Mouse (Mus musculus) layer of hippocampus, adult 2 months (tissue): ENCODE results near the gene Gm815. TPM values are rescaled to one million over a fixed set of nuclear protein-coding genes. Genes with fewer than 3 reads are reported as not detected.
A peak's percentile ranks its signal among the peaks of the same experiment; 100 is the strongest.

Experiments used
- DNase-seq, 2 experiments: peaks; one replicate each; pipeline ENCODE4 v3.0.0; 2022; ENCODE audit warnings: low spot score in 2 of 2
- H3K27ac ChIP-seq: fragments of 200-600 bp; 2 replicates; pipeline ENCODE4 v1.8.1; 2022
- H3K4me3 ChIP-seq: fragments of 200-600 bp; 2 replicates; pipeline ENCODE4 v1.8.1; 2022; ENCODE audit warnings: mild to moderate bottlenecking
- CTCF ChIP-seq: fragments of 200-600 bp; conservative IDR thresholded peaks from 2 replicates; pipeline ENCODE4 v1.8.1; 2022; ENCODE audit warnings: antibody characterized with exemption, mild to moderate bottlenecking, moderate library complexity
- total RNA-seq, 2 experiments: library from RNA; stranded (reverse); gene quantifications; 2 replicates each; pipeline ENCODE4 v1.2.3; 2021

Gm815 gene
- total RNA-seq, 2 experiments from 2014 or later, result not detected

GRCm38 (mm10) chr19:26863662-26864061, 22.0 kb upstream of the Gm815 start:
- H3K4me3 ChIP-seq, result no peak overlapping the region
- H3K27ac ChIP-seq, result no peak overlapping the region
- no peak for DNase-seq
- TF ChIP-seq CTCF, result no peak

- no peak overlapping the region for H3K27ac ChIP-seq
- DNase-seq, result no peak
- no peak overlapping the region for H3K4me3 ChIP-seq
- no peak for TF ChIP-seq CTCF
Observed at GRCm38 (mm10) chr19:26864975-26865690, 20.5 kb upstream of the Gm815 start.

- Histone ChIP-seq H3K4me3 (no peak overlapping the region), H3K27ac (no peak overlapping the region)
- DNase-seq, result no peak
- TF ChIP-seq CTCF, result no peak
Observed at GRCm38 (mm10) chr19:26865736-26866135, 19.9 kb upstream of the Gm815 start.

- DNase-seq, result no peak
- no peak overlapping the region for H3K27ac ChIP-seq
- TF ChIP-seq CTCF, result no peak
- no peak overlapping the region for H3K4me3 ChIP-seq
Observed at GRCm38 (mm10) chr19:26869591-26869990, 16.1 kb upstream of the Gm815 start.

DNA sequence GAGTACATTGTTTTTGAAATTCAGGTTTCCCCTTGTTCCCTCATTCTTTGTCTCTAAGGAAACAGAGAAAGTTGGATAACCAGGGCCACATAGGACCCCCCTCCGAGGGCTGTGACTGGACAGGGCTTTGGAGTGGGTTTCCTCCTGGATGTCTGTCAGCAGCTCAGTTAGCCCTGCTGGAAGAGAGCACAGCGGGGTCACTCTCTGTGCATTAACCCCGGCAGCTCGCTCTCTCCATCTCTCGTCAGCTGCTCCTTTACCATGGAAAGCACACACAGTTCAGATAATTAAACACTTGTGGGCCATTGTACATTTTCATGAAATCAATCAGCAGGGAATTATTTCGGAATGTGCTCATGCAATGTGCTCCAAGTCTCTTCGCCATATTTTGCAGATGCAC, 15.4 kb upstream of the Gm815 start:
- TF ChIP-seq CTCF, result no peak
- H3K4me3 ChIP-seq, result no peak overlapping the region
- DNase-seq, result no peak
- no peak overlapping the region for H3K27ac ChIP-seq

DNA sequence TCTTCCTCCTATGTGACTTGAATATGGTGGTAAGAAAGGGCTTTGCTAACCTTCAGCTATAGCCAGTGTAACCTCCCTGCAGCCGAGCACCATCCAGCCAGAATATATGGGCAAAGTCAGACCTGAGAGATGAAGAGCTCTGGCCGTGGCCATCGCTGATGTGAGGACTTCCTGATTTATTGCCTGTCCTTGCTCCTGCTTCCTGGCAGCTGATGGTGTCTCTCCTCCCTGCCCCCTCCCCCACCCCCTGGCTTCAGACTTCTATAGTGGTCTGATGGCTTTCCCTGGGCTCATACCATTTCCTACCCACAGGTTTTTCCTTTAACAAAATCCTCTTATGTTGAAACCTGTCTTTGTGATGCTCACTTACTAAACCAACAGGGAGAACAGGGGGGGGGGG, 14.6 kb upstream of the Gm815 start:
- H3K4me3 ChIP-seq, result no peak overlapping the region
- DNase-seq, result no peak
- no peak for TF ChIP-seq CTCF
- no peak overlapping the region for H3K27ac ChIP-seq

DNA sequence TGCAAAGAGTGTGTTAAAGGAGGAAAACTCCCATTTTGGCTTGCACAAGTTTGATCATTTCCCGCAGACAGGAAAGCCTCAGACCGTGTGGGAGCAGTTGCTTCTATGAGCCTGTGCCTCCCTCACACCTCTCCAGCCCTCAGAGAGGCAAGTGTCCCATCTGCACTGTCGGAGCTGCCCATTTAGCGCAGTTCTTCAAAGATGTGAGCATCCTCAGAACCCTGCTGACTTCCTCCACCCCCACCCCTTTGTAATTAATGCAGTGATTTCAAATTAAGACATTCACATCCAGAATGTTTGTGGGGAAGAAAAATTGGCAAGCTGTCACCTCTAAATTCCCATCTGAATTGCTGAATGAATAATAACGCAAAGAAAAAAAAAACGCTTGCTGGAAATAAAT, 12.8 kb upstream of the Gm815 start:
- no peak for TF ChIP-seq CTCF
- Histone ChIP-seq H3K27ac (no peak overlapping the region), H3K4me3 (no peak overlapping the region)
- DNase-seq, result peak in 1 of 2 experiments; percentile 58

DNA sequence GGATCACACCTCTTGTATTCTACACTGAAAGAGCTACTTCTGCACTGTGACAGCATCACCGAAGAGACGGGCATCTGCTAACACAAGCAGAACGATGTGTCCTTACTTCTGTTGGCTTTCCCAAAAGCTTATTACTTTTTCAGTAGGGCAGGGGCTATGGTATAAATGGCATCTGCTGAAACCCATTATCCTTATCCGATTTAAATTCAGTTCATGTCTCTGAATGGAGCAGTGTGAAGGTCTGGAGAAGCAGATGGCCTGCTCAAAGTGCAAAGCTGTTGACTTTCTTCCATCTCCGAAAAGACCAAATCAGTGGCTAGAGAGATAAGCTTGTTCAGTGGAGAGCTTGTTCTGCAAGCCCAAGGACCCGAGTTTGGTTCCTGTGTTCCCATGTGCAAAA, 10.1 kb upstream of the Gm815 start:
- no peak for TF ChIP-seq CTCF
- DNase-seq, result peak in 1 of 2 experiments; percentile 23
- Histone ChIP-seq H3K4me3 (no peak overlapping the region), H3K27ac (no peak overlapping the region)

DNA sequence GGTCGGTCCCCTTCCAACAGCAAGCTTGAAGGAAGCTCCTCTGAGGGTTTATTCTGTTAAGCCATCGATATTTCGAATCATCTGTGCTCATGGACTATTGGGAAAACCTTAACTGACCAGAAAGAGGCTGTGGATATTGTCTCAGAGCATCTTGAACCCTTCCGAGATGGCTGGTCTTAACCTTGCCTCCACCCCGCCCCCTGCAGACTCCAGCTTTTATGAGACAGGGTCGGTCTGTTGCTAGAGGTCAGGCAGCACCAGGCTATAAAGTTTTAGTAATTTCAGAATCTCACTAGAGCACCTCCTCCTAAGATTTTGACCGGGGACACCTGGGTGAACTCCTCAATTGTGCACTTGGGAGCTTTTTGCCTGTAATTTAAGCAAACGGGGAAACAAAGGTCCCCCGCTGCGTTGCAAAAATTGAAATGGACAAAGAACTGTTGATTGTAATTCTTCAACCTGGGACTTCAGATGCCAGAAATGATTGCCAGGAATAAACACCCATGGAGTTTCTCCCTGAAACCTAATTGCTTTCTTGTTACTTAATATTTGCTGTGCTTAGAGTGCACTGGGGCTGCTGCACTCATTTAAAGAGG, 8.4 kb upstream of the Gm815 start:
- no peak for DNase-seq
- Histone ChIP-seq H3K4me3 (no peak overlapping the region), H3K27ac (no peak overlapping the region)
- no peak for TF ChIP-seq CTCF

- TF ChIP-seq CTCF, result no peak
- no peak overlapping the region for H3K4me3 ChIP-seq
- DNase-seq, result no peak
- H3K27ac ChIP-seq, result no peak overlapping the region
Observed at GRCm38 (mm10) chr19:26879856-26880255, 5.8 kb upstream of the Gm815 start.

GRCm38 (mm10) chr19:26881866-26882427, 3.7 kb upstream of the Gm815 start:
- H3K27ac ChIP-seq, result no peak overlapping the region
- no peak overlapping the region for H3K4me3 ChIP-seq
- no peak for DNase-seq
- TF ChIP-seq CTCF, result no peak

GRCm38 (mm10) chr19:26888171-26888570, 2.5 kb downstream of the Gm815 start:
- Histone ChIP-seq H3K27ac (peak overlapping the region; percentile 71; the same call in 1 of the 2 replicates), H3K4me3 (no peak overlapping the region)
- peak; percentile 79 for TF ChIP-seq CTCF
- peak; percentile 42 to 64 for DNase-seq

DNA sequence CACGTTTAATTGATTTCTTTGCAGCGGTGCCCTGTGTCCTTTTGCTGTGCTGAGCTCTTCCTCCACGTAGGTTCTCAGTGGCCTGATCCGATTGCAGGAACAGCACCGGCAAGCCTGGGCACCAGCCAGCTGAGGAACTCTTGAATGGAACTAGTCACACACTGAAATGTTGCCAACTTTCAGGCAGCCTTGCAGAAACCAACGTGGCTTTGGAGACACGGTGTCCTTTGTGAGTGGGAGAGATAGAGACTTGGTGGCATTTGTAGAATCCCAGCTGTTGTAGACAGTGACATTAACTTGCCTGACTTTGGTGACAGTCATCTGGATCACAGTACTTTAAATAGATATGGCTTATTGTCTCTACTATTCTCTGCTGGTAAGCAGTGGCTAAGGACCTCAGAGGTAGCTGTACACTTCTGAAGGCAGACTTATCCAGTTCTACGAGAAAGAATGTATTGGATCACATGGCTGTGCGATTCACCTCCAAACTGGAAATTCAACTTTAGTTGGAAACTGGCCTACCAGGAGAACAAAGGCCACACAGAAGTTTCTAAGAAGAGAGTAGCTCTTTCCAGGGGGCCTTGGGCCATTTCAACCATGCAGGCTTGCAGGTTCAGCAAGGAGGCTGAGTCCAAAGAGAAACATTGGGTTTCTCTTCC, 5.8 kb downstream of the Gm815 start:
- DNase-seq, result peak; percentile 10 to 28
- TF ChIP-seq CTCF, result no peak

More for the DNA sequence above, 5.8 kb downstream of the Gm815 start:
- no peak overlapping the region for H3K27ac ChIP-seq
- no peak overlapping the region for H3K4me3 ChIP-seq
